Mouse (Mus musculus) CH12.LX (cell line): ENCODE measurements around the gene Ccdc137. TPM values are rescaled to one million over a fixed set of nuclear protein-coding genes. Genes with fewer than 3 reads are reported as not detected.

Source experiments
- DNase-seq: peaks from one replicate; pipeline ENCODE4 v3.0.0-alpha.2; 2013; ENCODE audit errors: extremely low read depth
- H3K27ac ChIP-seq: 2 replicates; pipeline ENCODE4 v1.5.1; 2012; ENCODE audit warnings: low read depth, mild to moderate bottlenecking, control low read depth, moderate library complexity; ENCODE audit not compliant: insufficient read depth
- H3K27me3 ChIP-seq: replicated peaks from 2 replicates; pipeline ENCODE3; 2012; ENCODE audit warnings: inconsistent platforms
- H3K36me3 ChIP-seq, 2 experiments: replicated peaks in 1 of 2; 2 replicates each; pipeline versions ENCODE3 to v1.6.1; 2012; ENCODE audit warnings: inconsistent platforms in 1 of 2, low read length in 1 of 2, mild to moderate bottlenecking in 1 of 2, mixed read lengths in 1 of 2, moderate library complexity in 1 of 2; ENCODE audit not compliant: control insufficient read depth in 1 of 2, insufficient read depth in 1 of 2
- H3K4me1 ChIP-seq, 2 experiments: 2 replicates each; pipeline ENCODE4 v1.6.1; 2012; ENCODE audit warnings: inconsistent platforms in 1 of 2, moderate library complexity in 1 of 2; ENCODE audit not compliant: insufficient read depth in 2 of 2, control insufficient read depth in 1 of 2
- H3K4me2 ChIP-seq: 2 replicates; pipeline ENCODE4 v1.6.1; 2012; ENCODE audit warnings: low read depth, mild to moderate bottlenecking, control low read depth; ENCODE audit not compliant: poor library complexity, insufficient read depth, severe bottlenecking
- H3K4me3 ChIP-seq, 3 experiments: fragments of 150-350 bp in 1 of 3; sonication (generic) in 1 of 3; replicated peaks in 1 of 3; 2 replicates each; pipeline versions ENCODE3 to v1.5.1; 2011 to 2012; ENCODE audit warnings: low read depth in 2 of 3, low read length in 2 of 3, mild to moderate bottlenecking in 2 of 3, moderate library complexity in 2 of 3, control low read depth in 1 of 3, improper control_type of control experiment in 1 of 3, inconsistent platforms in 1 of 3, mixed read lengths in 1 of 3; ENCODE audit not compliant: poor library complexity in 1 of 3
- H3K79me2 ChIP-seq: replicated peaks from 2 replicates; pipeline ENCODE4 v1.6.1; 2012; ENCODE audit warnings: mild to moderate bottlenecking, moderate library complexity; ENCODE audit not compliant: control insufficient read depth, poor library complexity, insufficient read depth, severe bottlenecking; ENCODE audit errors: extremely low read depth
- H3K9ac ChIP-seq: 2 replicates; pipeline ENCODE4 v1.6.1; 2012; ENCODE audit warnings: low read depth, mild to moderate bottlenecking, control low read depth, moderate library complexity; ENCODE audit not compliant: insufficient read depth
- H3K9me3 ChIP-seq: replicated peaks from 2 replicates; pipeline ENCODE3; 2012; ENCODE audit warnings: low read length, inconsistent platforms, mixed read lengths
- BHLHE40 ChIP-seq: IDR thresholded peaks from 2 replicates; pipeline ENCODE4 v1.6.1; 2011; ENCODE audit warnings: mild to moderate bottlenecking, low read depth, low read length, improper control_type of control experiment
- CHD2 ChIP-seq: IDR thresholded peaks from 2 replicates; pipeline ENCODE4 v1.6.1; 2011; ENCODE audit warnings: low read length, improper control_type of control experiment
- E2F4 ChIP-seq: IDR thresholded peaks from 2 replicates; pipeline ENCODE4 v1.6.1; 2011; ENCODE audit warnings: low read depth, low read length, improper control_type of control experiment; ENCODE audit not compliant: insufficient replicate concordance
- ELF1 ChIP-seq: IDR thresholded peaks from 2 replicates; pipeline ENCODE4 v1.6.1; 2014; ENCODE audit warnings: low read depth, mild to moderate bottlenecking, inconsistent platforms, low read length, improper control_type of control experiment
- GABPA ChIP-seq: IDR thresholded peaks from 2 replicates; pipeline ENCODE4 v1.6.1; 2012; ENCODE audit warnings: low read depth, low read length, improper control_type of control experiment, inconsistent platforms; ENCODE audit not compliant: insufficient replicate concordance
- MAFK ChIP-seq: IDR thresholded peaks from 2 replicates; pipeline ENCODE4 v1.6.1; 2011; ENCODE audit warnings: low read length, improper control_type of control experiment; ENCODE audit not compliant: insufficient replicate concordance
- MAX ChIP-seq: IDR thresholded peaks from 2 replicates; pipeline ENCODE4 v1.6.1; 2011; ENCODE audit warnings: low read length, improper control_type of control experiment
- MYC ChIP-seq: IDR thresholded peaks from 2 replicates; pipeline ENCODE4 v1.6.1; 2011; ENCODE audit warnings: low read depth, mild to moderate bottlenecking, improper control_type of control experiment, low read length
- NELFE ChIP-seq: IDR thresholded peaks from 2 replicates; pipeline ENCODE4 v1.6.1; 2011; ENCODE audit warnings: low read depth, low read length, improper control_type of control experiment
- POLR2A ChIP-seq: IDR thresholded peaks from 2 replicates; pipeline ENCODE4 v1.6.1; 2011; ENCODE audit warnings: low read depth, mild to moderate bottlenecking, improper control_type of control experiment, low read length
- POLR2AphosphoS2 ChIP-seq: IDR thresholded peaks from 2 replicates; pipeline ENCODE4 v1.6.1; 2011; ENCODE audit warnings: low read depth, low read length, improper control_type of control experiment
- RCOR1 ChIP-seq: conservative IDR thresholded peaks from 2 replicates; pipeline ENCODE4 v1.6.1; 2012; ENCODE audit warnings: low read depth, mild to moderate bottlenecking, inconsistent platforms, low read length, improper control_type of control experiment
- SMC3 ChIP-seq: IDR thresholded peaks from 2 replicates; pipeline ENCODE4 v1.6.1; 2011; ENCODE audit warnings: low read depth, low read length, improper control_type of control experiment
- TCF12 ChIP-seq: IDR thresholded peaks from 2 replicates; pipeline ENCODE4 v1.6.1; 2014; ENCODE audit warnings: low read depth, mild to moderate bottlenecking, inconsistent platforms, low read length, improper control_type of control experiment
- UBTF ChIP-seq: IDR thresholded peaks from 2 replicates; pipeline ENCODE4 v1.6.1; 2012; ENCODE audit warnings: low read depth, mild to moderate bottlenecking, inconsistent platforms, low read length, improper control_type of control experiment, moderate library complexity
- USF2 ChIP-seq: conservative IDR thresholded peaks from 2 replicates; pipeline ENCODE4 v1.6.1; 2011; ENCODE audit warnings: low read depth, low read length, improper control_type of control experiment
- ZMIZ1 ChIP-seq: IDR thresholded peaks from 2 replicates; pipeline ENCODE4 v1.6.1; 2012; ENCODE audit warnings: low read depth, mild to moderate bottlenecking, inconsistent platforms, low read length, improper control_type of control experiment
- dilution Hi-C: fragments of 300-500 bp; cut with MboI; formaldehyde crosslinking; loops from 2 replicates; pipeline ENCODE4 v1.14.3; 2020; ENCODE audit warnings: low sequenced_read_pairs; ENCODE audit not compliant: extremely low pct_unique_long_range_greater_than_20kb, extremely low pct_ligation_motif_present
- in situ Hi-C: fragments of 300-500 bp; cut with MboI; formaldehyde crosslinking; loops from 3 replicates; pipeline ENCODE4 v1.14.3; 2019; ENCODE audit warnings: low sequenced_read_pairs, low pct_ligation_motif_present, low pct_unique_long_range_greater_than_20kb, mixed read lengths
- polyA plus RNA-seq: library from polyadenylated mRNA; unstranded; fragments of >175 nt; gene quantifications from 2 replicates; pipeline ENCODE4 v1.2.1, GENCODE M21; 2012; ENCODE audit warnings: low read depth; ENCODE audit not compliant: insufficient read length
- total RNA-seq, 2 experiments: library from RNA; depleted of rRNA; stranded (reverse); fragments of 300-350 nt in 1 of 2; fragments of >200 nt in 1 of 2; gene quantifications; 2 replicates each; pipeline ENCODE4 v1.2.3; 2012 to 2014

Gene Ccdc137
- total and polyA plus RNA-seq, 3 experiments: 30.1 to 104 (median 61.1) TPM

- in situ Hi-C loops: no loop called here
- Histone ChIP-seq H3K36me3 (peaks cover 32 to 46% of the 10 kb centered on the region in 2 experiments), H3K4me3 (no peak overlapping the region), H3K9ac (no peak overlapping the region), H3K9me3 (no peaks in the 10 kb centered on the region), H3K4me1 (no peaks in the 10 kb centered on the region), H3K79me2 (no peaks in the 10 kb centered on the region), H3K27me3 (no peaks in the 10 kb centered on the region), H3K4me2 (no peak overlapping the region), H3K27ac (no peak overlapping the region)
- dilution Hi-C loops: no loop called here
- TF ChIP-seq SMC3 (no peak), TCF12 (no peak), RCOR1 (no peak), POLR2AphosphoS2 (0 out of 2 replicates have a peak, but pooled peaks have one; percentile 67), USF2 (no peak), CHD2 (peak; percentile 41; the same call in 1 of the 2 replicates), GABPA (no peak), ZMIZ1 (no peak), MAX (no peak), MAFK (no peak), POLR2A (peak; percentile 35; the same call in 1 of the 2 replicates), BHLHE40 (no peak)
- no peak for DNase-seq
Measured at GRCm38 (mm10) chr11:120500357-120500756, 42.4 kb downstream of the Ccdc137 start.

- Histone ChIP-seq H3K27me3 (no peaks in the 10 kb centered on the region), H3K4me2 (no peak overlapping the region), H3K9ac (no peak overlapping the region), H3K27ac (no peak overlapping the region), H3K4me1 (no peaks in the 10 kb centered on the region), H3K9me3 (no peaks in the 10 kb centered on the region), H3K4me3 (no peak overlapping the region), H3K79me2 (no peaks in the 10 kb centered on the region), H3K36me3 (peaks cover 26 to 39% of the 10 kb centered on the region in 2 experiments)
- dilution Hi-C loops (no loop called here), in situ Hi-C loops (no loop called here)
- DNase-seq: no peak
- TF ChIP-seq NELFE: no peak
- TF ChIP-seq UBTF: no peak
- TF ChIP-seq SMC3: no peak
- TF ChIP-seq E2F4: no peak
- no peak for TF ChIP-seq MYC
- no peak for TF ChIP-seq GABPA
- TF ChIP-seq POLR2AphosphoS2: no peak
- no peak for TF ChIP-seq ELF1
Measured at GRCm38 (mm10) chr11:120501018-120501417, 43.1 kb downstream of the Ccdc137 start.
